Mouse (Mus musculus): ENCODE measurements around the gene Usp20. TPM values are rescaled to one million over a fixed set of nuclear protein-coding genes. Genes with fewer than 3 reads are reported as not detected.

The Usp20 gene
- total RNA-seq, 2 experiments from 2014 or later = 69.2 to 81.8 TPM

DNA sequence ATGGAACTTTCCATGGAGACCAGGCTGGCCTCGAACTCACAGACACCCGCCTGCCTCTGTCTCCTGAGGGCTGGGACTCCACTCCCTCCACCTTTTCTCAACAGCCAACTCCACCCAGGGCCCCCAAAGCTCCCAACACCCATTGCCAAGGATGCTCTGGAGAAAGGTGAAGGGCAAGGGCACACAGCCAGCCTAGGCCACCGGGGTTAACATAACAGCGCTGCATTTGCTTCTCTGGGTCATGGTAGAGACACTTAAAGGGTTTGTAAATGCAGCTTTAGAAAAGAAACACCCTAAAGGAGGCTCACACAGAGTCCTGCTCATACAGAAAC, 87.0 kb downstream of the Usp20 start:
- DNase-seq (ENCODE audit: low spot score in 2 of 2) = no peak

DNA sequence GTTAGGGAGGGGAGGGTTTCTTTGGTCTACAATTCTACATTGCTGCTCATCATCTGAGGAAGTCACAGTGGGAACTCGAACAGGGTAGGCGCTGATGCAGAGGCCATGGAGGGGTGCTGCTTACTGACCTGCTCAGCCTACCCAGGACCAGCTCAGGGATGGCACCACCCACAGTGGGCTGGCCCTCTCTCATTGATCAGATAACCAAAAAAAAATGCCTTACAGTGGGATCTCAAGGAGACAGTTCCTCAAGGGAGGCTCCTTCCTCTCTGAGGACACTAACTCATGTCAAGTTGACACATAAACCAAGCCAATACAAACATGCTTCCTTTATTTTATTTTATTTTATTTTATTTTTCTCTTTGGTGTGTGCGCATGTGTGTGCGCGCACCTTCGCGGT, 87.4 kb downstream of the Usp20 start:
- DNase-seq (ENCODE audit: low spot score in 2 of 2) = no peak

Other genes with a start within 250 kb of the Usp20 start
- 1 to 10 TPM; 8.2 to 8.4 TPM for gene 1700001O22Rik, start 178.6 kb upstream of the Usp20 start, total RNA-seq (2021)
- 10 to 100 TPM; 32.9 to 34.1 TPM for gene Ntmt1, start 174.5 kb upstream of the Usp20 start, total RNA-seq (2021)
- 10 to 100 TPM; 41.0 to 43.1 TPM for gene Asb6, start 151.9 kb upstream of the Usp20 start, total RNA-seq (2021)
- 1 to 10 TPM; 2.1 to 2.8 TPM for gene Prrx2, start 147.3 kb upstream of the Usp20 start, total RNA-seq (2021)
- 1 to 10 TPM; 7.1 to 9.8 TPM for gene Ptges, start 52.4 kb upstream of the Usp20 start, total RNA-seq (2021)
- 10 to 100 TPM; 27.4 to 30.2 TPM for gene Tor1b, start 29.3 kb upstream of the Usp20 start, total RNA-seq (2021)
- 10 to 100 TPM; 37.3 to 40.0 TPM for gene Tor1a, start 14.3 kb upstream of the Usp20 start, total RNA-seq (2021)
- gene BC005624, start 78 bp upstream of the Usp20 start, total RNA-seq (2021) = 10 to 100 TPM; 68.6 to 71.2 TPM
- 100 to 1,000 TPM in 1 of 2 experiments, 10 to 100 TPM in 1; 97.8 to 101 TPM for gene Fnbp1, start 159.7 kb downstream of the Usp20 start, total RNA-seq (2021)
- gene Gpr107, start 170.0 kb downstream of the Usp20 start, total RNA-seq (2021) = 10 to 100 TPM; 42.9 to 45.1 TPM